Mouse (Mus musculus) lung, embryonic 14.5 days (tissue): ENCODE measurements around the gene Slc7a6. TPM values are rescaled to one million over a fixed set of nuclear protein-coding genes. Genes with fewer than 3 reads are reported as not detected.
A peak's percentile ranks its signal among the peaks of the same experiment; 100 is the strongest.

Source experiments
- ATAC-seq: fragments of 200-750 bp; cut with Nextera tagmentation; 2 replicates; pipeline ENCODE4 v1.8.0; 2017; ENCODE audit warnings: mild to moderate bottlenecking, moderate TSS enrichment, moderate library complexity; ENCODE audit not compliant: insufficient read depth
- DNase-seq: peaks from one replicate; pipeline ENCODE4 v3.0.0-alpha.2; 2015
- H3K27ac ChIP-seq: fragments of 300-500 bp; sonication (generic); 2 replicates; pipeline ENCODE4 v1.5.1; 2014; ENCODE audit warnings: low read depth, mild to moderate bottlenecking, moderate library complexity
- H3K27me3 ChIP-seq: fragments of 300-500 bp; sonication (generic); 2 replicates; pipeline ENCODE4 v1.6.1; 2014; ENCODE audit warnings: low read length, control low read depth; ENCODE audit not compliant: insufficient read depth
- H3K36me3 ChIP-seq: fragments of 300-500 bp; sonication (generic); 2 replicates; pipeline ENCODE4 v1.6.1; 2014; ENCODE audit warnings: control low read depth; ENCODE audit not compliant: insufficient read depth
- H3K4me1 ChIP-seq: fragments of 300-500 bp; sonication (generic); 2 replicates; pipeline ENCODE4 v1.6.1; 2014; ENCODE audit warnings: antibody characterized with exemption, control low read depth; ENCODE audit not compliant: insufficient read depth
- H3K4me2 ChIP-seq: fragments of 300-500 bp; sonication (generic); 2 replicates; pipeline ENCODE4 v1.6.1; 2014; ENCODE audit warnings: mild to moderate bottlenecking
- H3K4me3 ChIP-seq: fragments of 300-500 bp; sonication (generic); 2 replicates; pipeline ENCODE4 v1.5.1; 2014; ENCODE audit warnings: low read depth, low read length
- H3K9ac ChIP-seq: fragments of 300-500 bp; sonication (generic); 2 replicates; pipeline ENCODE4 v1.6.1; 2014
- H3K9me3 ChIP-seq: fragments of 300-500 bp; sonication (generic); 2 replicates; pipeline ENCODE4 v1.6.1; 2016; ENCODE audit warnings: low read depth, low read length, control low read depth
- CTCF ChIP-seq: IDR thresholded peaks from 2 replicates; pipeline ENCODE4 v1.5.1; 2016; ENCODE audit warnings: antibody characterized with exemption, low read depth
- WGBS: fragments of 180-500 bp; shearing (Covaris S2); extraction: QIAGEN DNeasy Blood & Tissue Kit; methylation state at CpG from one replicate; pipeline ENCODE4 v1.1.7; 2014; 5-methylcytosine and 5-hydroxymethylcytosine counted together
- polyA plus RNA-seq: library from polyadenylated mRNA; unstranded; fragments of >200 nt; fragmentation: Nextera tagmentation; extraction: Ambion mirVana; gene quantifications from 2 replicates; pipeline ENCODE4 v1.2.1, GENCODE M21; 2014

Gene Slc7a6
- polyA plus RNA-seq, 1 experiment from 2014 or later = 85.0 TPM

- WGBS = 58% methylated on average over 5 of the region's 5 CpGs
- no peak overlapping the region for H3K27ac ChIP-seq
- H3K27me3 ChIP-seq = peaks cover 26% of the 10 kb centered on the region
- H3K4me2 ChIP-seq = no peak overlapping the region
- H3K36me3 ChIP-seq = no peaks in the 10 kb centered on the region
- DNase-seq = no peak
- no peak for TF ChIP-seq CTCF
- no peaks in the 10 kb centered on the region for H3K9me3 ChIP-seq
- H3K9ac ChIP-seq = no peak overlapping the region
- ATAC-seq = no peak
- H3K4me3 ChIP-seq = no peak overlapping the region
- no peaks in the 10 kb centered on the region for H3K4me1 ChIP-seq
These were observed 28.5 kb upstream of the Slc7a6 start for GRCm38 (mm10) chr8:106140191-106140590.

DNA sequence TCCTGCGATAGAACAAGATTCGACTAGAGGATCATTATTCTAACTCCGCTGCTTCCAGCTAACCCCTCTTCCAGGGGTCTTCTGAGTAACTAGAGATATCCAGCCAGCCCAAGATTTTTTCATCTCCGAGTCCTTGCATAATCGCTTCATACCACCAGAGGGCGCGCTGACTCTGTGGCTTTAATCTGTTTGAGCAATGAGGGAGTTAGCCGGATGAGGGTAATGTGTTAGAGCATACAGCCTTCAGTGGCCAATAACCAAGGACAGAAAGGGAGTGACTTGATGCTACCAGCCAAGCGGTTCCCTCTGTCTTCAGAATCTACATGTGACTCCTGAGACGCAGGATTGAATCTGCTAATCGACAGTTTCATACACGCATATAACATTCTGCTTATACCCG lies 27.9 kb upstream of the Slc7a6 start:
- H3K4me1 ChIP-seq = no peaks in the 10 kb centered on the region
- TF ChIP-seq CTCF = peak; percentile 98
- H3K27me3 ChIP-seq = peaks cover 20% of the 10 kb centered on the region
- H3K9me3 ChIP-seq = no peaks in the 10 kb centered on the region
- no peak overlapping the region for H3K4me3 ChIP-seq
- no peak overlapping the region for H3K27ac ChIP-seq
- no peak overlapping the region for H3K9ac ChIP-seq
- no peak overlapping the region for H3K4me2 ChIP-seq
- WGBS = 12% methylated on average over 13 of the region's 13 CpGs
- ATAC-seq (no peak), DNase-seq (peak; percentile 94)
- H3K36me3 ChIP-seq = no peaks in the 10 kb centered on the region

- Histone ChIP-seq H3K9me3 (no peaks in the 10 kb centered on the region), H3K4me1 (no peaks in the 10 kb centered on the region), H3K4me3 (no peak overlapping the region), H3K27me3 (no peaks in the 10 kb centered on the region), H3K4me2 (no peak overlapping the region), H3K27ac (no peak overlapping the region), H3K9ac (no peak overlapping the region), H3K36me3 (no peaks in the 10 kb centered on the region)
- TF ChIP-seq CTCF = no peak
- WGBS = 68% methylated on average over 2 of the region's 2 CpGs
- ATAC-seq = no peak
- DNase-seq = peak; percentile 35
These were observed 23.3 kb upstream of the Slc7a6 start for GRCm38 (mm10) chr8:106145331-106145730.

- no peaks in the 10 kb centered on the region for H3K27me3 ChIP-seq
- 89% methylated on average over 4 of the region's 4 CpGs for WGBS
These were observed 22.6 kb upstream of the Slc7a6 start for GRCm38 (mm10) chr8:106146014-106146413.

DNA sequence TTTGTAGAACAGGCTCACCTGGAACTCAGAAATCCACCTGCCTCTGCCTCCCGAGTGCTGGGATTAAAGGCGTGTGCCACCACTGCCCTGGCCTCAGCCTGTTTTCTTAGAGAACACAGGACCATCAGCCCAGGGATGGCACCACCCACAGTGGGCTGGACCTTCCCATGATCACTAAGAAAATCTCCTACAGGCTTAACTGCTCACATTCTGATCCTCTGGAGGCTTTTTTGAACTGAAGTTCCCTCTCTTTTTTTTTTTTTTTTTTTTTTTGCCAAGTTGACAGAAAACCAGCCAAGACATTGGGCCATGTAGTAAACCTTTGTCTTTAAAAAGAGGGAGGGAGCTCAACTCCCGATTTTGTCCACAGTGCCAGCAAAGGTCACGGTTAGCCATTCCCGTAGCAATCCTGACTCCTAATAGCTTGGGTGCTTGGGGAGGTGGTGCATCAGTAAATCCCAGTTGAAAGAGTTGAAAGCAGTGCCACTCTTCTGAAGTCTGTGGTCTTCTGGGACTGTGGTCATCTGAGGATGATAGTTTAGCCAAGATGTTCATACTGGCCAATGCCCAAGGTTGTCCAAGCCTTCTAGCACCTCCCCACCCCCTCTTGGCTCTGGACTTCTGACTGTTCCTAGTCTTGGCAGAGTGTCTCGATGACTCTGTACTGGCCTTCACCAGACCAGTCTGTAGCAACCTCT lies 20.6 kb upstream of the Slc7a6 start:
- 80% methylated on average over 6 of the region's 6 CpGs for WGBS
- no peaks in the 10 kb centered on the region for H3K27me3 ChIP-seq
- no peaks in the 10 kb centered on the region for H3K36me3 ChIP-seq
- no peak overlapping the region for H3K27ac ChIP-seq
- H3K4me3 ChIP-seq = no peak overlapping the region
- TF ChIP-seq CTCF = no peak
- DNase-seq (no peak), ATAC-seq (no peak)
- H3K9me3 ChIP-seq = no peaks in the 10 kb centered on the region
- H3K4me1 ChIP-seq = peaks cover 4% of the 10 kb centered on the region; the same call in 1 of the 2 replicates
- H3K9ac ChIP-seq = no peak overlapping the region
- H3K4me2 ChIP-seq = no peak overlapping the region

More at GRCm38 (mm10) chr8:106146014-106146413, 22.6 kb upstream of the Slc7a6 start:
- Histone ChIP-seq H3K4me1 (peaks cover 3% of the 10 kb centered on the region; the same call in 1 of the 2 replicates), H3K4me3 (no peak overlapping the region), H3K4me2 (no peak overlapping the region), H3K27ac (no peak overlapping the region), H3K9ac (no peak overlapping the region), H3K36me3 (no peaks in the 10 kb centered on the region), H3K9me3 (no peaks in the 10 kb centered on the region)
- TF ChIP-seq CTCF = no peak
- no peak for DNase-seq
- ATAC-seq = no peak

- H3K4me2 ChIP-seq = no peak overlapping the region
- H3K36me3 ChIP-seq = peaks cover 7% of the 10 kb centered on the region; the same call in 1 of the 2 replicates
- DNase-seq = no peak
- no peak for ATAC-seq
- WGBS = 88% methylated on average over 6 of the region's 6 CpGs
- H3K9ac ChIP-seq = no peak overlapping the region
- no peak overlapping the region for H3K4me3 ChIP-seq
- no peaks in the 10 kb centered on the region for H3K9me3 ChIP-seq
- H3K27me3 ChIP-seq = no peaks in the 10 kb centered on the region
- no peak overlapping the region for H3K27ac ChIP-seq
- peaks cover 4% of the 10 kb centered on the region; the same call in 1 of the 2 replicates for H3K4me1 ChIP-seq
- TF ChIP-seq CTCF = no peak
These were observed 19.6 kb upstream of the Slc7a6 start for GRCm38 (mm10) chr8:106149025-106149424.

- no peaks in the 10 kb centered on the region for H3K9me3 ChIP-seq
- no peak within 1 kb of the TSS; the same call in 1 of the 2 replicates for H3K27ac ChIP-seq
- H3K4me2 ChIP-seq = peak within 1 kb of the TSS; percentile 81
- peaks cover 4% of the 10 kb centered on the region; the same call in 1 of the 2 replicates for H3K4me1 ChIP-seq
- H3K36me3 ChIP-seq = peaks cover 15% of the 10 kb centered on the region; the same call in 1 of the 2 replicates
- ATAC-seq (peak; percentile 98), DNase-seq (peak; percentile 95)
- H3K9ac ChIP-seq = peak within 1 kb of the TSS; percentile 75
- H3K4me3 ChIP-seq = peak within 1 kb of the TSS; percentile 77
- TF ChIP-seq CTCF = no peak
- WGBS = 1% methylated on average over 38 of the region's 38 CpGs
- H3K27me3 ChIP-seq = no peaks in the 10 kb centered on the region
These were observed 18.6 kb upstream of the Slc7a6 start, which contains the start of gene Pla2g15 for GRCm38 (mm10) chr8:106149801-106150652. Pla2g15 (plus strand) TSS chr8:106150399.
